Mouse (Mus musculus): Measurements from ENCODE around the gene Mpzl1. TPM values are rescaled to one million over a fixed set of nuclear protein-coding genes. Genes with fewer than 3 reads are reported as not detected.

Gene Mpzl1
- total RNA-seq, 1 experiment, result 60.1 TPM

DNA sequence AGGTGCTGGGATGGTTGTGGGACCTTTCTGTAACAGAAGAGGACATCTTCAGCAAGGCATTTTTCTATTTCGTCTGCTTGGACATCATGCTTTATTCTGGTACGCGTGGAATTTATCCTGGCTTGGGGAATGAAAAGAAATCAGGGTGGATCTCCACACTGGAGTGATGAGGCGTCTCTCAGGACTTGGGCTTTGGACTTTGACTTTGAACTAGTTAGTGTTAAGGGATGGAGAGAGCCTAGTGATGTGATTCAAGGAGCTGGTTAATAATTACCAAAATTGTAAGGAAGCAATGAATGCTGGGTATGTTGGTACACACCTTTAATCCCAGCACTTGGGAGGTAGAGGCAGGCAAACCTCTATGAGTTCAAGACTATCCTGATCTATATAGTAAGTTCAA is 69.1 kb downstream of the Mpzl1 start:
- H3K36me3 ChIP-seq (ENCODE audit: control insufficient read depth, insufficient read depth, low read length, poor library complexity, severe bottlenecking), result no peaks in the 10 kb centered on the region
- in situ Hi-C loops (cut with MboI; ENCODE audit: low sequenced_read_pairs in 2 of 2, unreplicated experiment in 2 of 2), result no loop called here
- H3K4me1 ChIP-seq (ENCODE audit: control insufficient read depth in 2 of 2, insufficient read depth in 2 of 2, low read length in 2 of 2, poor library complexity in 1 of 2), result 0 out of 4 replicates have a peak, but pooled peaks cover 0 to 1% of the 10 kb centered on the region in 2 experiments
- no peak overlapping the region for H3K4me3 ChIP-seq (ENCODE audit: insufficient read depth in 1 of 2, low read depth in 1 of 2, low read length in 2 of 2, poor library complexity in 1 of 2, severe bottlenecking in 1 of 2)
- DNase-seq (ENCODE audit: low read depth, low spot score), result no peak
- TF ChIP-seq MAFK (IDR thresholded peaks at IDR 0.05; ENCODE audit: insufficient read depth, low read depth, low read length) (no peak), HCFC1 (IDR thresholded peaks at IDR 0.05; ENCODE audit: borderline replicate concordance, insufficient read depth, low read length) (no peak), CHD2 (IDR thresholded peaks at IDR 0.05; ENCODE audit: low read depth, low read length) (no peak), ZC3H11A (IDR thresholded peaks at IDR 0.05; ENCODE audit: borderline replicate concordance, low read depth, low read length) (no peak)
- no peaks in the 10 kb centered on the region for H3K9me3 ChIP-seq (ENCODE audit: control insufficient read depth, insufficient read depth, low read depth, low read length)
- no peak overlapping the region for H3K9ac ChIP-seq (ENCODE audit: insufficient read depth, low read depth, low read length, poor library complexity, severe bottlenecking)
- H3K27ac ChIP-seq (ENCODE audit: insufficient read depth, low read depth, low read length, poor library complexity, severe bottlenecking), result no peak overlapping the region

DNA sequence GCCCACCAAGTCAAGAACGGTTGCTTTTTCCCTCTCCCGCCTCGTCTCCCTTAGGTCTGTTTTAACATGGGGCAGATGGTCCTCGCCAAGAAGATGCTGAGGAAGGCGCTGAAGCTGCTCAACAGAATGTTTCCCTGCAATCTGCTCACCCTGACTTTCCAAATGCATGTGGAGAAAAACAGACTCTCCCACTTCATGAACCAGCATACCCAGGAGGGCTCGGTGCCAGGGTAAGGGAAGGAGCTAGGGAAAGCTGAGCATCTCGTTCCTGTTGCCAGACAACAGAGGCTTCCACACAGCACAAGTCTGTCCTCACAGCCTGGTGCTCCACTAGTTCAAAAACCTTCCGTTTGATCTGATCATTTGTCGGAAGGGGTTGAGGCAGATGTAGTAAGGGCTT is 75.3 kb downstream of the Mpzl1 start:
- in situ Hi-C loops (cut with MboI; ENCODE audit: low sequenced_read_pairs in 2 of 2, unreplicated experiment in 2 of 2), result no loop called here
- Histone ChIP-seq H3K4me3 (ENCODE audit: insufficient read depth in 1 of 2, low read depth in 1 of 2, low read length in 2 of 2, poor library complexity in 1 of 2, severe bottlenecking in 1 of 2) (no peak overlapping the region), H3K27ac (ENCODE audit: insufficient read depth, low read depth, low read length, poor library complexity, severe bottlenecking) (no peak overlapping the region), H3K36me3 (ENCODE audit: control insufficient read depth, insufficient read depth, low read length, poor library complexity, severe bottlenecking) (no peaks in the 10 kb centered on the region), H3K9me3 (ENCODE audit: control insufficient read depth, insufficient read depth, low read depth, low read length) (no peaks in the 10 kb centered on the region), H3K4me1 (ENCODE audit: control insufficient read depth in 2 of 2, insufficient read depth in 2 of 2, low read length in 2 of 2, poor library complexity in 1 of 2) (0 out of 4 replicates have a peak, but pooled peaks cover 0 to 1% of the 10 kb centered on the region in 2 experiments), H3K9ac (ENCODE audit: insufficient read depth, low read depth, low read length, poor library complexity, severe bottlenecking) (no peak overlapping the region)
- DNase-seq (ENCODE audit: low read depth, low spot score), result no peak
- TF ChIP-seq ZNF384 (IDR thresholded peaks at IDR 0.05; ENCODE audit: low read depth, low read length) (no peak), CHD2 (IDR thresholded peaks at IDR 0.05; ENCODE audit: low read depth, low read length) (no peak), ZC3H11A (IDR thresholded peaks at IDR 0.05; ENCODE audit: borderline replicate concordance, low read depth, low read length) (no peak), MAFK (IDR thresholded peaks at IDR 0.05; ENCODE audit: insufficient read depth, low read depth, low read length) (no peak), HCFC1 (IDR thresholded peaks at IDR 0.05; ENCODE audit: borderline replicate concordance, insufficient read depth, low read length) (no peak)

DNA sequence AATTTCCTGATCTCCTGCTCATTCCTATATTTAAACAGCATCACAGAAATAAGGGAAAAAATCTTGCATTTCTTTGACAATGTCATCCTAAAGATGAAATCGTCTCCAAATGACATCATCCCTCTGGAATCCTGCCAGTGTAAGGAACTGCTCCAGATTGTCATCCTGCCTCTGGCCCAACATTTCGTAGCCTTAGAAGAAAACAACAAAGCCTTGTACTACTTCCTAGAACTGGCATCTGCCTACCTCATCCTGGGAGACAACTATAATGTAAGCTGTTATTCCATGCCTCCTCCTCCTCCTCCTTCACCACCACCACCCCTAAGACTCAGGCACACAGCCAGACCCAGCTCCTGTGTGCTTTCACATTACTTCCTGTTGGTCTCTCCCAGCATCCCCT is 77.6 kb downstream of the Mpzl1 start:
- no peak overlapping the region for H3K27ac ChIP-seq (ENCODE audit: insufficient read depth, low read depth, low read length, poor library complexity, severe bottlenecking)
- TF ChIP-seq MAFK (IDR thresholded peaks at IDR 0.05; ENCODE audit: insufficient read depth, low read depth, low read length), result no peak
- TF ChIP-seq ZC3H11A (IDR thresholded peaks at IDR 0.05; ENCODE audit: borderline replicate concordance, low read depth, low read length), result no peak
- TF ChIP-seq ZNF384 (IDR thresholded peaks at IDR 0.05; ENCODE audit: low read depth, low read length), result no peak
- no peak for DNase-seq (ENCODE audit: low read depth, low spot score)
- H3K36me3 ChIP-seq (ENCODE audit: control insufficient read depth, insufficient read depth, low read length, poor library complexity, severe bottlenecking), result no peaks in the 10 kb centered on the region
- H3K9ac ChIP-seq (ENCODE audit: insufficient read depth, low read depth, low read length, poor library complexity, severe bottlenecking), result no peak overlapping the region
- in situ Hi-C loops (cut with MboI; ENCODE audit: low sequenced_read_pairs in 2 of 2, unreplicated experiment in 2 of 2), result no loop called here
- no peaks in the 10 kb centered on the region for H3K9me3 ChIP-seq (ENCODE audit: control insufficient read depth, insufficient read depth, low read depth, low read length)
- no peak overlapping the region for H3K4me3 ChIP-seq (ENCODE audit: insufficient read depth in 1 of 2, low read depth in 1 of 2, low read length in 2 of 2, poor library complexity in 1 of 2, severe bottlenecking in 1 of 2)
- no peaks in the 10 kb centered on the region for H3K4me1 ChIP-seq (ENCODE audit: control insufficient read depth in 2 of 2, insufficient read depth in 2 of 2, low read length in 2 of 2, poor library complexity in 1 of 2)

Other genes starting within 250 kb of the Mpzl1 start
- gene Dcaf6, start 174.1 kb downstream of the Mpzl1 start, total RNA-seq (2012; rRNA removed), result 9.2 and 10.2 TPM in 2 replicates
- 17.3 and 26.8 TPM in 2 replicates for gene Mpc2, start 173.9 kb downstream of the Mpzl1 start, total RNA-seq (2012; rRNA removed)
- 0.11 and 0.22 TPM in 2 replicates for gene Adcy10, start 149.4 kb downstream of the Mpzl1 start, total RNA-seq (2012; rRNA removed)
- gene Rcsd1, start 75.2 kb upstream of the Mpzl1 start, total RNA-seq (2012; rRNA removed), result 1.5 and 5.4 TPM in 2 replicates
- 15.7 and 20.0 TPM in 2 replicates for gene Creg1, start 129.2 kb upstream of the Mpzl1 start, total RNA-seq (2012; rRNA removed)
- gene Cd247, start 154.1 kb upstream of the Mpzl1 start, total RNA-seq (2012; rRNA removed), result 6.1 and 9.5 TPM in 2 replicates

Data from ES-E14 (cell line).